Mouse (Mus musculus): ENCODE measurements around the gene Dimt1. TPM values are rescaled to one million over a fixed set of nuclear protein-coding genes. Genes with fewer than 3 reads are reported as not detected.

Gene Dimt1
- polyA plus RNA-seq, 1 experiment from 2014 or later: 11.1 TPM

- peak overlapping the region; percentile 59 for H3K4me2 ChIP-seq (ENCODE audit: low read depth, low read length)
- peak overlapping the region; percentile 94 for H3K27ac ChIP-seq (ENCODE audit: low read length)
- H3K9ac ChIP-seq (ENCODE audit: low read depth, low read length): peak overlapping the region; percentile 49
- peak overlapping the region; percentile 33 for H3K4me3 ChIP-seq (ENCODE audit: low read depth, low read length)
- WGBS (ENCODE audit: insufficient replicate concordance): 12% methylated on average over 5 of the region's 5 CpGs
- ATAC-seq (ENCODE audit: low read depth): peak; percentile 98
- H3K4me1 ChIP-seq (ENCODE audit: control insufficient read depth, low read depth, low read length): peaks cover 56% of the 10 kb centered on the region
- no peaks in the 10 kb centered on the region for H3K36me3 ChIP-seq (ENCODE audit: control insufficient read depth, insufficient read depth)
- H3K9me3 ChIP-seq (replicated peaks; ENCODE audit: control insufficient read depth, low read length): no peaks in the 10 kb centered on the region
- H3K27me3 ChIP-seq (ENCODE audit: control insufficient read depth, insufficient read depth, low read depth, low read length): no peaks in the 10 kb centered on the region
These were observed 51.7 kb downstream of the Dimt1 start for GRCm38 (mm10) chr13:106998671-106999070.

- no peaks in the 10 kb centered on the region for H3K36me3 ChIP-seq (ENCODE audit: control insufficient read depth, insufficient read depth)
- no peak overlapping the region for H3K27ac ChIP-seq (ENCODE audit: low read length)
- H3K4me2 ChIP-seq (ENCODE audit: low read depth, low read length): no peak overlapping the region
- H3K27me3 ChIP-seq (ENCODE audit: control insufficient read depth, insufficient read depth, low read depth, low read length): no peaks in the 10 kb centered on the region
- H3K4me3 ChIP-seq (ENCODE audit: low read depth, low read length): no peak overlapping the region
- 80% methylated on average over 2 of the region's 2 CpGs for WGBS (ENCODE audit: insufficient replicate concordance)
- peaks cover 37% of the 10 kb centered on the region for H3K4me1 ChIP-seq (ENCODE audit: control insufficient read depth, low read depth, low read length)
- no peak for ATAC-seq (ENCODE audit: low read depth)
- H3K9me3 ChIP-seq (replicated peaks; ENCODE audit: control insufficient read depth, low read length): no peaks in the 10 kb centered on the region
- no peak overlapping the region for H3K9ac ChIP-seq (ENCODE audit: low read depth, low read length)
These were observed 56.3 kb downstream of the Dimt1 start for GRCm38 (mm10) chr13:107003211-107003610.

- no peak overlapping the region for H3K4me3 ChIP-seq (ENCODE audit: low read depth, low read length)
- H3K27ac ChIP-seq (ENCODE audit: low read length): peak overlapping the region; percentile 60; the same call in 1 of the 2 replicates
These were observed 61.2 kb downstream of the Dimt1 start for GRCm38 (mm10) chr13:107008174-107008573.

More at GRCm38 (mm10) chr13:107008174-107008573, 61.2 kb downstream of the Dimt1 start:
- Histone ChIP-seq H3K27me3 (ENCODE audit: control insufficient read depth, insufficient read depth, low read depth, low read length) (no peaks in the 10 kb centered on the region), H3K4me1 (ENCODE audit: control insufficient read depth, low read depth, low read length) (peaks cover 29% of the 10 kb centered on the region), H3K36me3 (ENCODE audit: control insufficient read depth, insufficient read depth) (no peaks in the 10 kb centered on the region), H3K9me3 (replicated peaks; ENCODE audit: control insufficient read depth, low read length) (no peaks in the 10 kb centered on the region), H3K4me2 (ENCODE audit: low read depth, low read length) (no peak overlapping the region), H3K9ac (ENCODE audit: low read depth, low read length) (no peak overlapping the region)
- ATAC-seq (ENCODE audit: low read depth): peak; percentile 50
- WGBS (ENCODE audit: insufficient replicate concordance): 42% methylated on average over 4 of the region's 4 CpGs

Other genes with a start within 250 kb of the Dimt1 start
- 24.3 and 28.5 TPM in 2 replicates for gene Ipo11, start 10.2 kb upstream of the Dimt1 start, polyA plus RNA-seq (2015; fragmentation: Nextera tagmentation; extraction: Ambion mirVana)
- 12.7 and 13.2 TPM in 2 replicates for gene Kif2a, start 75.0 kb downstream of the Dimt1 start, polyA plus RNA-seq (2015; fragmentation: Nextera tagmentation; extraction: Ambion mirVana)

Measured in liver, embryonic 16.5 days (tissue).